Mouse (Mus musculus): Measurements from ENCODE around the gene Etnk1. TPM values are rescaled to one million over a fixed set of nuclear protein-coding genes. Genes with fewer than 3 reads are reported as not detected.

Etnk1 gene
- total and polyA plus RNA-seq, 3 experiments = 28.4 to 281 (median 199) TPM

DNA sequence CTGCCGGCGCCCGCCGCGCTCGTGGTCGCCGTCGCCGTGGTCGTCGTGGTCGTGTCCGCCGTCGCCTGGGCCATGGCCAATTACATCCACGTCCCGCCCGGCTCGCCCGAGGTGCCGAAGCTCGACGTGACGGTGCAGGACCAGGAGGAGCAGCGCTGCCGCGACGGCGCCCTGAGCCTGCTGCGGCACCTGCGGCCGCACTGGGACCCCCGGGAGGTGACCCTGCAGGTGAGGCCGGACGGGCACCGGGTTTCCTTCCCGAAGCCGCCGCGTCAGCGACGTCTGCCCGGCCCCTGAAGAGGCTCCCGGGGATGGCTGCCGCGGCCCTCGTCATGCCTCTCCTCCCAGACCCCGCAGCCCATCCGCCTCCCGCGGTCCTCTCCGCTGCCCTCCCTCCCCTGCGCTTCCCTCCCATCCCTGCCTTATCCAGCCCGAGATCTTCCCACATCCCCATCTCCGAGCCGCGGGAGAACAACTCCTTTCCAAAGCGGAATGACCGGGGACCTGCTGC is 443 bp downstream of the Etnk1 start:
- Histone ChIP-seq H3K9me3 (replicated peaks) (no peaks in the 10 kb centered on the region), H3K4me1 (ENCODE audit: insufficient read depth, low read depth, low read length) (peaks cover 65% of the 10 kb centered on the region), H3K27me3 (ENCODE audit: insufficient read depth, low read length) (no peaks in the 10 kb centered on the region), H3K36me3 (replicated peaks) (peaks cover 32% of the 10 kb centered on the region), H3K4me3 (ENCODE audit: low read depth, low read length) (peak overlapping the region; percentile 99)
- ATAC-seq (ENCODE audit: extremely low read depth, insufficient number of reproducible peaks, low FRiP score, poor library complexity, severe bottlenecking) (no peak), DNase-seq (ENCODE audit: low spot score) (peak; percentile 27)
- TF ChIP-seq GATA1 (IDR thresholded peaks at IDR 0.05; ENCODE audit: borderline replicate concordance, low read length) = no peak
- no peak for TF ChIP-seq GATA2 (IDR thresholded peaks at IDR 0.05; ENCODE audit: borderline replicate concordance, low read depth, low read length)
- TF ChIP-seq TAL1 (conservative IDR thresholded peaks at IDR 0.05; ENCODE audit: low read depth, low read length) = no peak
- TF ChIP-seq CTCF (IDR thresholded peaks at IDR 0.05; ENCODE audit: low read depth, low read length) = no peak
- TF ChIP-seq POLR2AphosphoS5 (IDR thresholded peaks at IDR 0.05; ENCODE audit: insufficient replicate concordance, low read depth, low read length) = no peak

GRCm38 (mm10) chr6:143167981-143168674 is 1.1 kb downstream of the Etnk1 start:
- Histone ChIP-seq H3K9me3 (replicated peaks) (no peaks in the 10 kb centered on the region), H3K36me3 (replicated peaks) (peaks cover 39% of the 10 kb centered on the region), H3K4me3 (ENCODE audit: low read depth, low read length) (peak overlapping the region; percentile 99), H3K27me3 (ENCODE audit: insufficient read depth, low read length) (no peaks in the 10 kb centered on the region), H3K4me1 (ENCODE audit: insufficient read depth, low read depth, low read length) (peaks cover 63% of the 10 kb centered on the region)
- DNase-seq (ENCODE audit: low spot score) (no peak), ATAC-seq (ENCODE audit: extremely low read depth, insufficient number of reproducible peaks, low FRiP score, poor library complexity, severe bottlenecking) (no peak)
- TF ChIP-seq GATA2 (IDR thresholded peaks at IDR 0.05; ENCODE audit: borderline replicate concordance, low read depth, low read length) (no peak), POLR2AphosphoS5 (IDR thresholded peaks at IDR 0.05; ENCODE audit: insufficient replicate concordance, low read depth, low read length) (no peak), CTCF (IDR thresholded peaks at IDR 0.05; ENCODE audit: low read depth, low read length) (no peak), GATA1 (IDR thresholded peaks at IDR 0.05; ENCODE audit: borderline replicate concordance, low read length) (no peak), TAL1 (conservative IDR thresholded peaks at IDR 0.05; ENCODE audit: low read depth, low read length) (no peak)

- H3K27me3 ChIP-seq (ENCODE audit: insufficient read depth, low read length) = no peaks in the 10 kb centered on the region
- no peak for TF ChIP-seq GATA1 (IDR thresholded peaks at IDR 0.05; ENCODE audit: borderline replicate concordance, low read length)
- TF ChIP-seq GATA2 (IDR thresholded peaks at IDR 0.05; ENCODE audit: borderline replicate concordance, low read depth, low read length) = no peak
- TF ChIP-seq CTCF (IDR thresholded peaks at IDR 0.05; ENCODE audit: low read depth, low read length) = no peak
- no peak for TF ChIP-seq TAL1 (conservative IDR thresholded peaks at IDR 0.05; ENCODE audit: low read depth, low read length)
- TF ChIP-seq POLR2AphosphoS5 (IDR thresholded peaks at IDR 0.05; ENCODE audit: insufficient replicate concordance, low read depth, low read length) = no peak
- no peak for DNase-seq (ENCODE audit: low spot score)
- peaks cover 63% of the 10 kb centered on the region for H3K4me1 ChIP-seq (ENCODE audit: insufficient read depth, low read depth, low read length)
- peaks cover 51% of the 10 kb centered on the region for H3K36me3 ChIP-seq (replicated peaks)
- no peaks in the 10 kb centered on the region for H3K9me3 ChIP-seq (replicated peaks)
- H3K4me3 ChIP-seq (ENCODE audit: low read depth, low read length) = peak overlapping the region; percentile 99; the same call in 1 of the 2 replicates
- ATAC-seq (ENCODE audit: extremely low read depth, insufficient number of reproducible peaks, low FRiP score, poor library complexity, severe bottlenecking) = no peak
Observed at GRCm38 (mm10) chr6:143169385-143169784, 2.4 kb downstream of the Etnk1 start.

DNA sequence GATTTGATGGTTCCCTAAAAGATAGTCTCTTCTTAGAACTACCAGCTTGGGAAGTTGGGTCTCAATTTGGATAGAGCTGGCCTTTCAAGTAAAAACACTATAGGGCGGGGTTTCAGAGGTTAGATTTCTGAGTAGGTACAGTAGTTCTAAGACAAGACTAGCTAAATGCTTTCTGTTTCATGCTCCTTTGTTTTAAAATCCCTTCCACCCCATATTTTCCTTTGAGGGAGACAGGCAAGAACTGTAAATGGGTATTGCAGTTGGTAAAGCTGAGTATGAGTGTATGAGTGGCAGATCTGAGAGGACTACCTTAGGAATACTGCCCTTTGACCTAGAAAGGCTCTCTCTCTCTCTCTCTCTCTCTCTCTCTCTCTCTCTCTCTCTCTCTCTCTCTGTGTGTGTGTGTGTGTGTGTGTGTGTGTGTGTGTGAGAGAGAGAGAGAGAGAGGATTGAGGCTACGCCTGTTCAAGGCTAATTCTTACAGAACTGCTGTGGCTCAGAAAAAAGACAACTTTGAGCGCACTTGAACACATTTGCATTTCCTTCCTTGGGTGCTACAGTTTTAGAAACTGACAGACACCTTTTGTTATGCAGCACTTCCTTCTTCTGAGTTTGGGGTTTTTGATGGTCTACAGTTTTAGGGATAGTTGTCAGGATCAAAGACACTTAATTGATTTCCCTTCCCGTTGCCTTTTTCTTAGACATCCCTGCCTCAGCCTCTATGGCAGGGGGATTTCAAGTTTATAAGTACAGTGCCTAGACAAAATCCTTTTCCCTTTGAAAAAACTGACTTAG is 3.3 kb downstream of the Etnk1 start:
- no peak for TF ChIP-seq POLR2AphosphoS5 (IDR thresholded peaks at IDR 0.05; ENCODE audit: insufficient replicate concordance, low read depth, low read length)
- TF ChIP-seq GATA2 (IDR thresholded peaks at IDR 0.05; ENCODE audit: borderline replicate concordance, low read depth, low read length) = no peak
- TF ChIP-seq GATA1 (IDR thresholded peaks at IDR 0.05; ENCODE audit: borderline replicate concordance, low read length) = no peak
- TF ChIP-seq CTCF (IDR thresholded peaks at IDR 0.05; ENCODE audit: low read depth, low read length) = no peak
- no peak for TF ChIP-seq TAL1 (conservative IDR thresholded peaks at IDR 0.05; ENCODE audit: low read depth, low read length)
- DNase-seq (ENCODE audit: low spot score) (no peak), ATAC-seq (ENCODE audit: extremely low read depth, insufficient number of reproducible peaks, low FRiP score, poor library complexity, severe bottlenecking) (no peak)
- Histone ChIP-seq H3K27me3 (ENCODE audit: insufficient read depth, low read length) (no peaks in the 10 kb centered on the region), H3K4me1 (ENCODE audit: insufficient read depth, low read depth, low read length) (peaks cover 69% of the 10 kb centered on the region), H3K9me3 (replicated peaks) (no peaks in the 10 kb centered on the region), H3K4me3 (ENCODE audit: low read depth, low read length) (no peak overlapping the region; the same call in 1 of the 2 replicates), H3K36me3 (replicated peaks) (peaks cover 61% of the 10 kb centered on the region)

GRCm38 (mm10) chr6:143171066-143171465 is 4.0 kb downstream of the Etnk1 start:
- no peak for DNase-seq (ENCODE audit: low spot score)
- H3K27me3 ChIP-seq (ENCODE audit: insufficient read depth, low read length) = no peaks in the 10 kb centered on the region
- H3K4me3 ChIP-seq (ENCODE audit: low read depth, low read length) = peak overlapping the region; percentile 20; the same call in 1 of the 2 replicates
- peaks cover 67% of the 10 kb centered on the region for H3K4me1 ChIP-seq (ENCODE audit: insufficient read depth, low read depth, low read length)
- H3K9me3 ChIP-seq (replicated peaks) = no peaks in the 10 kb centered on the region
- H3K36me3 ChIP-seq (replicated peaks) = peaks cover 68% of the 10 kb centered on the region
- TF ChIP-seq GATA2 (IDR thresholded peaks at IDR 0.05; ENCODE audit: borderline replicate concordance, low read depth, low read length) (no peak), TAL1 (conservative IDR thresholded peaks at IDR 0.05; ENCODE audit: low read depth, low read length) (no peak), CTCF (IDR thresholded peaks at IDR 0.05; ENCODE audit: low read depth, low read length) (no peak), GATA1 (IDR thresholded peaks at IDR 0.05; ENCODE audit: borderline replicate concordance, low read length) (no peak), POLR2AphosphoS5 (IDR thresholded peaks at IDR 0.05; ENCODE audit: insufficient replicate concordance, low read depth, low read length) (no peak)
- no peak for ATAC-seq (ENCODE audit: extremely low read depth, insufficient number of reproducible peaks, low FRiP score, poor library complexity, severe bottlenecking)
